Mouse (Mus musculus) embryo, embryonic 11 days (tissue): ENCODE measurements around the gene Erh.

ENCODE experiments used
- DNase-seq: peaks from one replicate; pipeline ENCODE4 v3.0.0-alpha.2; 2015

Gene Erh

DNA sequence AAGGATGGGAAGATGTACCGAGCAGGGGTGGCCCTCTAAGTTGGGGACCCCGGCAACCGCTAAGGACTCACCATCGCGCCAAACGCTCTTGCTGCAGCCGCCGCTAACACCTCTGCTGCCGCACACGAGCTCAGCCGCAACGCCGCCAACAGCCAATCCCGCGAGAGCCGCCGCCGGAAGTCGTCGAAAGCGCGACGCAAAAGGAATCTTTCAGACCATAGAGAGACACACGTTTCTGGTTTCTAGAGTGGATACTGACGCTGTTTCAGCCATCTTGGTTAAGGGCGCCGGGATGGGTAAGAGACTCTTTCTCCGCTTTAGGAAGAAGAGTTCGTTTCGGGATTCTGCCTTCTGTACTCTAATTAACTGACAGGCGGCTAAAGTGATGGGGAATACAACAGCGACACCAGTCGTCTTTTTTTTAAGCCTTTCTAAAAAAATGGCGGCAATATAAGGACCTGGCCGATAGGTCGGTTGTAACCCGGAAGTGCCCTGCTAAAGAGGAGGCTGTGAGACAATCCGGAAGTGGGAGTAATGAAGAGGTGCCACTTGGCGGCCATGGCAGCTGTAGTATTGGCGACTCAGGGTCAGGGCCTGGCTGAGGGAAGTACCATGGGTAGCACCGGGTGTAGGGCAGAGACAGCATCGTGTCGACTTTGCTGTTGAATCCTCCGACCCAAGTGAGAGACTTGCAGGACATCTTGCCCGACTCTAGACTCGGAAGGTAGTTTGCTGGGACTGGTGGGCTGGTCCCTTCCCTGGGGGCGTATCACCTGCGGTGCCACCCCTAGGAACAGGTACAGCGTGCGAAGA is at the start of gene Erh, which contains the start of gene Slc39a9:
Gene Erh (minus strand): TSS at position 649 of the 813 bp plus-strand sequence.
Gene Slc39a9 (plus strand): TSS at position 191 of the 813 bp plus-strand sequence.
- DNase-seq = peak; percentile 96

DNA sequence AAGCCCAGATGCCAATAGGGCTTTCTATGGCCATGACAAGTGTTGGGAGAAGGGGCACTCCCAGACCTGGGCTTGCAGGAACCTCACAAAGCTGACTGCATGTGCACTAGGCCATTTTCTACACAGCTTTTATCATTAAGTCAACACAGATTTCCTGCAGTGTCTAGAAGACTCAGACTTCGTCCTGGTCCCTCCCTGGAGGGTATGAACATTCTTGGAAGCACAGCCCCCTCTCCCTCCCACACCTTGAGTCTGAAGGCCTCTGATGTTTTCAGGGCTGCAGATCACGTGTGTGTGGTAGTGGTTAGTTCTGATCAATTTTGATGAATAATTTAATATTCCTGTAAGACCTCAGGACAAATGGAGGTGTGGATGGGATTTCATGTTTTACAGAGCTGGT is 49.6 kb upstream of the Erh start:
- no peak for DNase-seq

DNA sequence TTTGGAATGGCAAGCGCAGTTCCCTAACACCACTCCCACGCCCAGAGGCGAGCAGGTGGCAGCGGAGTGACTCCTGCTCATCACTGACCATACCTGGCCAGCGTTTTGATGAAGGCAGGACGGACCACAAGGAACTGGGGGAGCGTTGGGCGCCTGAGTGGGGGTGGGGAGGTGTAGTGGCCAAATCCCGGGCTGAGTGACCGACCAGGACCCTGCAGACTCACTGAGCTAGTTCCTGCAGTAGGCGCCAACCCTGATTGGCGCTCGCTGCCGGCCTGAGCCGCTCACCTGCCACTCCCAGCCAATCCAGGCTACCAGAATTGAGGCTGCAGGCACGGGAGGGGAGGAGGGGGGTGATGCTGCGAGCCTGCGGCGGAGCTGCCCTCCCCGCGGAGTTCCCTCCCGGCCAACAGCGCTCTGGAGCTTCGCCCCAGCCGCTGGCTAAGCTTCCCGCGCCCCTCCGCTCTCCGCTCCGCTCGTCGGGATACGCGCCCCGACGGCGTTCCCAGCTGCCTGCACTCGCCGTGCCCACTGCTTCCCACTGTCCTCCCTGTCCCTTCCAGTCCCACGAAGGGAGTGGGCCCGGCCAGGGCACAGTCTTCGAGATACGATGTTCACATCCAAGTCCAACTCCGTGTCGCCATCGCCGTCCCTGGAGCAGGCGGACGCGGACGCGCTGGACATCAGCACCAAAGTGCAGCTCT is 48.3 kb upstream of the Erh start, which contains the start of gene Plekhd1:
Gene Plekhd1 (plus strand): TSS at position 323 of the 704 bp plus-strand sequence.
- peak; percentile 64 for DNase-seq

DNA sequence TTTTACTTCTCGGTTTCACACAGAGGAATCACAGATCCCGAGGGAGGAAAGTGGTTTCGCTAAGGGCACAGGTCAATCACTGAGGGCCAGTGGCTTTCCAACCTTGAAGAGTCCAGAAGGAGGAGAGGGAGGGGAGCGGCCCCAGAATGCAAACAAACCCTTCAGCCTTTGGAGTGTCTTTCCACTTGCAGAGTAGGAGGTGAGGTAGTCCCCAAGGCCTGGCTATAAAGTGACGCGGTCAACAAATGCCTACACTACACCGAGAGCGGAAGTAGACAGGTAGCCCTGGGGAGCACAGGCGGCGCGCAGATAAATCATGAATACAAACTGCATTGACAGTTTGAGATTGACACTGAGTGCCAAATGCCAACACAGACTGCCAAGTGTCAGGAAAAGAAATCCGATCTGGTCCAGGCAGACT is 47.5 kb upstream of the Erh start:
- peak; percentile 19 for DNase-seq

DNA sequence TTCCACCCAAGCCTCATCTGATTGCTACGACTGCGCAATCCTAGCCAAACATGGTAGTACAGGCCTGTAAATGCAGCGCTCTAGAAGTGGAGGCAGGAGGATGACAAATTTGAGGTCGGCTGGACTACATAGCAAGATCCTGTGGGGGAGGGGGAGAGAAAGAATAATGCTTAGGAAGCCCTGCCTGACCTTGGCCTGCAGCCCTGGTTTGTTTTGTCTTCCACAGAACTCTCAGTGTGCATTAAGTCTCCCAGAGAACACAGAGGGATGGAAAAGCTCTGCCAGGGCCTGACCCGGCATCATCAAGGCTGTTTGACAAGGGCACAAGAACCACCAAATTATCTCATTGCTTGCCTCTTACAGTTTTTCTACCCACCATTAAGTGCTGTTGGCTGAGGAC is 45.6 kb upstream of the Erh start:
- peak; percentile 56 for DNase-seq

DNA sequence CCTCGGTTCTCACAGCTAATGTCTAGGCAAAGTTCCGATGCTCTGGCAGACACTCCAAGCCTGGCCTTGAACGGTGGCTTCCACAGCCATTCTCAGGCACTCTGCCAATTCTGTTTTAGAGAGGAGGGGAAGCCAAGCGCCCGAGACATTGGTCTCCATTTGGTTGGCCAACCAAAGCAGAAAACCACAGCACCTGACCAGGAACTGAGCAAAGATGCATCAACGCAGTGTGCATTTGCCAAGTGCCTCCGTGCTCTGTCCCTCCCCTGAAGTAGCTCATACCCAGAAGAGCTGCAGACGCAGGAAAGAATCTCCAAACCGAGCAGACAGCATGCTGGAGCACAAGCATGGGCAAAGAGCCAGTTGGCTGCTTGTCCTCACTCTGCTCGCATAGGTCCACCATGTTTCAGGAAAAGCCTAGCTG is 43.7 kb upstream of the Erh start:
- DNase-seq = no peak

DNA sequence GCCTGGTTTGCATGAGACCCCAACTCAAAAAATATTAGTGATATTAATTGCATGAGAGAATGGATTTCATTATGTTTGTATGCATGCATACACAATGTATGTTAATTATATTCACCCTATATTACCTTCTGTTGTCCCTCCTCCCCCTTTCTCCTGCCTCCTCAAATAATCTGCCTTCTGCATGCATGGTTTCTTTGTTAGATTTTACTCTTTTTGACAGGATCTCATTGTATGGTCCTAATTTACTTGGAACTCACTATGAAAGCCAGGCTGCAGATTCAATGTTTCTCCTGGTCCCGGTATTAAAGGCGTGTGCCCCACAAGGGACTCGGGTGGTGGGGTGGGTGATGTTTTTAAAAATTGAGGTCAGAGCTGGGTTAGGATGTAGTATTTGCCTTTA is 40.2 kb upstream of the Erh start:
- DNase-seq = no peak

DNA sequence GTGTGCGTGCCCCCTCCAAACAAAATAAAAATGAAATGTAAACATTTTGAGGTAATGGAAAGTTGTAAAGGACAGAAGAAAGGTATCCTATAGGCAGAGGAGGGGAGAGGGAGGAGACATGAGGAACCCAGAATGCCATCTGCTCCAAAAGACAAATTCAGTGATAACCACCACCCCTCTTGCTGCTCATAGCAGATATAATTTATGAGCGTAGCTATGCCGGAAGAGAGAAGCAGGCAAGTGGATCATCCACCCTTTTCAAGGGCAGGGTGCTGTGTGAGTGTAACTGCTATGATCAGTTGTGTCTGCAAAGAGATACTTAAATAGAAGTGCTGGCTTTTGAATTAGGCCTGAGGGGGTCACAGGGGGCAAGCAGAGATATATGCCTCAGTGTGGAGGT is 39.4 kb upstream of the Erh start:
- no peak for DNase-seq

DNA sequence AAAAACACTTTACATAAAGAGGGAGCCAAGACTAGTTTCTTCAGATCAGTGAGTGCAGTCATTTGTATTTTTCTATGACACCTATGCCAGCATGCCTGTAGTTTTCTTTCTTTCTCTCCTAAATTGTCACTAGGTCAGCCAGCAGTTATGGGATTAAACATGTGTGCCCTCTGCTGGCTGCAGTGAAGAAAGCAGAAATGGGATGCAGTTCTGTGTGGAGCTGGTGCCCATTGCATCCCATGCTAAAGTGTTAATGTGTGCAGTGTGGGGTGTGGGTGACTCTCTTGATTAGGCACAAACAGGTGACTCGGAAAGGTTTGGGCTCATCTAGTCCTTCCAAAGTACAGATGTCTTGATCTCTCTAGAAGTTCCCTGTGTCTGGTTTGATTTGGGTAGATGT is 37.2 kb upstream of the Erh start:
- DNase-seq = peak; percentile 45

DNA sequence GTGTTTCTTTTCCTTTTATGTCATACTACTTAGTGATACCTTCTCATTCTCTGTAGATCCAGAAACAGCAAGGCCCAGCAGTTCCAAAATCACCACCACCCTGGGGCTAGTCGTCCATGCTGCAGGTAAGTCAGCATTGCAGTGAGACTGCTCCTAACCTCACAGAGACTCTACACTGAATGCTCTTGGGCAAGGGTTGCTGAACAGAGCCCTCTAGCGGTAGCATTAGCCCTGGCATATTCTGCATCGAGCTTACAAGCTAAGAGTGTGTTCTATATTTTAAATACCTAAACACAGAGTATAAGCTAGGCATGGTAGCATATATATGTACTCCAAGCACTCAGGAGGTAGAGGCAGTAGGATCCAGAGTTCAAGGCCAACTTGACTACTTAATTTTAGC is 29.0 kb upstream of the Erh start:
- peak; percentile 70 for DNase-seq

DNA sequence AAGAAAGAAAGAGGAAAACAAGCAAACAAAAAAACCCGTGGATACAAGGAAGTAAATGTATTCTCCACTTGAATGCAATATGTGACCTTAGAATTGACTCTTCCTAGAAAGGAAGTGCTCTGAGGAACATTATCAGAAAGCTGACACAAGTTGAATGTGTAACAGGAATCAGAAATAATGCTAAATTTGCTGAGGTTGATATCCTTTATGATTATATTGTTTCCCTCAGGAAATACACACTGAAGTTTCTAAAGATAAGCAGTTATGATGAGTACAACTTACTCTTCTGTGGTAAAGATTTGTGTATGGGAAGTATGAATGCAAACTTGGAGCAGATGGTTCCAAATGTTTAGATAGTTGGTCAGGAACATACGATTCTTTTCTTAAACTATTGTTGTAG is 24.2 kb upstream of the Erh start:
- DNase-seq = no peak

DNA sequence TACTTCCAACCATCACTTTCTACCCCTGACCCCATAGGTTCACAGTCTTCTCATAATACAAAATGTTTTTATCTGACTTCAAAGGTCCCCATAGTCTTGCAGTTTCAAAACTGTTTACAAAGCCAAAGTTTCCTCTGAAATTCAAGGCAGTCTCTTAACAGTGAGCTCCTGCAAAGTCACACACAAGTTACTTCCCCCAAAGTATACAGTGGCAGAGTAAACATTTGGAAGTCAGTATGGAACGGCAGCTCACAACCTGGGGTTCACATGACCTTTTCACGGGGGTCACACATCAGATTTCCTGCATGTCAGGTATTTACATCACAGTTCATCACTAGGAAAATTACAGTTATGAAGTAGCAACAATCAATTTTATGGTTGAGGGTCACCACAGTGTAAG is 19.8 kb upstream of the Erh start:
- DNase-seq = no peak

DNA sequence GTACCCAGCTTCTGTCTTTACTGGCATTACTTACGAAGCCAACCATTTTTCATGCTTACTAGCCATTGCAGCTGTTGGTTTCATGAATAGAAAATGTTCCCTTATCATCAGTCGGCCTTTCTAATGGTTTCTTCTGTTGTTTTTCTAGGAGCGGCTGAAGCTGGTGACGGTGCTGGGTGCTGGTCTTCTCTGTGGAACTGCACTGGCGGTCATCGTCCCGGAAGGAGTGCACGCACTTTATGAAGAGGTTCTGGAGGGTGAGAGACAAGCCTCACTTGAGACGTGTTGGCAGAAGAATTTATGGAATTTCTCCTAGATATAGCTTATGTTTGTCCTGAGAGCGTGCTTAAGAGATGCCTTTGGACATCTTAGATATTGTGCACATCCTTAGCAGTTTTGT is 18.2 kb upstream of the Erh start:
- DNase-seq = no peak

DNA sequence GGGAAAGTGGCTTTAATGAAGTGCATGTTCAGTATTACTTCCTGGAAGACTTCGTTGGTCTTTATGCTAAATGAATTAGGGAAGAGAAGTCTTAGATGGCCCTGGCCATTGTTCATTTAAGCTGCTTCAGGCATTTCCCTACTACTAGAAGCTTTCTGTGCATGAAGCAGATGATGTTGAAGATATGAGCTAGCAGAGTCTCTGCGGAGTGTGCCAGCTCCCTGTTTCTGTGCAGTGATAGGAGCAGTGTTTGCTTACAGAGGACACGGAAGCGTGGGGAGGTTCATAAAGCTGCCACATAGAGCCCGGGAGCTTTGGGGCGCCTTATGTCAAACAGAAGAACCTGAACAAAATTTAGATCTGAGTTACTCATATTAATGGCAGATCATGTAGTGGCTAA is 14.5 kb upstream of the Erh start:
- DNase-seq = no peak

DNA sequence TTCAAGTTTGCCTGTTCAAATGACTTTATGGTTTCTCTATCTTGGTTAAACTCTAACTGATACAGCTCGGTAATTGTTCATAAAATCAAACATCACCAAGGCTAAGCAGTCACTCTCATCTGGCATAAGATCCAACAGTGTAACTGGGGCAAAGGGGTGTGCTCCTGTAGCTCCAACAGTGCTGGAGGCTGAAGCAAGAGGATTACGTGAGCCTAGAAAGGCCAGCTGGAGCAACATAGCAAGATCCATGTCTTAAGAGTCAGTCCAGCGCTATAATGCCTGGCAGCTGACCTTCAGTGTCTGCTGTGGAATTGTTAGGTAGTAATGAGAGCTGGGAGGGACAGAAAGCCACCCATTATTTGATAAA is 10.5 kb upstream of the Erh start:
- DNase-seq = no peak

DNA sequence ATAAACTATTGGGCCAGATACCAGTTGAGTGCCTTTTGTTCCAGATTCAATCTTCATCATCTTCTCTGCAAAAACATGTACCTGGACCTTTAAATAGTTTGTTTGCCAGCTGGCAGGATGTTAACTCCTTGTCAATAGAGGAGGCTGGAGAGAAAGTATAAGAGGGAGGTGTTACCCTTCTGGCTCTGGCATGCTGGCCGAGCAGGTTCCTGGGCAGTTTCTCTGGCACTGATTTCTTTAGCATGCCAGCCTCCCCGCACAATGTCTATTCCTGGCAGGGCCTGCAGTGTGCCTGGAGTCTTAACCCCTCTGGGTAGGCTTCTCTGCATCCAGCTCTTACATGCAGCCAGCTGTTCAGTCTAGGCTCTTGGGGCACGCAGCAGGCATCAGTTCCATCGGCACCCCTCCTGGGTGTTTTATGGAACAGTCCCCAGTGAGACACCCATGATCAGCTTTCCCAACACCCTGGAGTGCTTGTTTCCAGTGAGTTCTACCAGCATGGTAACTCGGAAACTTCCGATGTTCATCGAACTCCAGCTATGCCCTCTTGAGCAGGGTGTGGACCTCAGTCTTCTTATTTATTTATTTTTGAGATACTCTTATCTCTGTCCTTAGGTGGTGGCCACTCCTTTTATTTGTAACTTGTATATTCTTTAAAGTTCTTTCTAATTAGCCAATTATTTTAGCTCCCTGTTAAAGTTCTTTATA is 10.0 kb upstream of the Erh start:
- no peak for DNase-seq

DNA sequence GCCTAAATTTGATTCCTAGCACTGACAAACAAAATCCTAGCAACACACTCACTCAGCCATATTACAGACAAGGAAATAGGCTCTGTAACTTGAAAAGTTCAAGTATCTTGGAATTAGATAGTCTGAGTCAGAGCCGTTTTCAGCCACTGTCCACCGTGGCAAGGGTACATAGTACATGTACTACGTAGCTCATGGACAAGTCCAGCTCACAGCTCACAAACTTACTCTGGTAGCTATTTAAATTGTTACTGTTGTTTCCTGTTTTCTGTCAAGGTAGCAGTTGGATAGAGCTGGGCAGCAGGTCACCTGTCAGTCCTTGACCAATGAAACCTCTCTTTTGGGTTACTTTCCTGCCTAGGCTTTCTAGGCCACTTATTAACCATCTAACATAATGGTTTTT is 2.2 kb upstream of the Erh start:
- no peak for DNase-seq

DNA sequence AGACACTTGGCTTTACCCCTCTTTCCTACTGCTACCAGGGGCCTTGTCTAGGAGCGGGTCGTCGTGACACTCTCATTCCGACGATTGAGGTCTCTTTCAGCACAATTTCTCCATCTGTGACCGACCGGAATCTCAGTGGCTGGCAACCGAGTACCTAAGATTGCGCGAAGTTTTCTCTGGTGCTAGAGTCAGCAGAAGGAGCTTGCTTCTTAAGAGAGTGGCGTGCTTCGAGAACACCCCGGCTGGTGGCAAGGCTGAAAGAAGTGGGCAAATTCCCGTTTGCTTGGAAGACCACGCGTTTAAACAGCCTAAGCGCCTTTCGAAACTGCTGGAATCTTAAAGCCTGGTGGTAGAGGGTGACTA is 346 bp upstream of the Erh start:
- no peak for DNase-seq

DNA sequence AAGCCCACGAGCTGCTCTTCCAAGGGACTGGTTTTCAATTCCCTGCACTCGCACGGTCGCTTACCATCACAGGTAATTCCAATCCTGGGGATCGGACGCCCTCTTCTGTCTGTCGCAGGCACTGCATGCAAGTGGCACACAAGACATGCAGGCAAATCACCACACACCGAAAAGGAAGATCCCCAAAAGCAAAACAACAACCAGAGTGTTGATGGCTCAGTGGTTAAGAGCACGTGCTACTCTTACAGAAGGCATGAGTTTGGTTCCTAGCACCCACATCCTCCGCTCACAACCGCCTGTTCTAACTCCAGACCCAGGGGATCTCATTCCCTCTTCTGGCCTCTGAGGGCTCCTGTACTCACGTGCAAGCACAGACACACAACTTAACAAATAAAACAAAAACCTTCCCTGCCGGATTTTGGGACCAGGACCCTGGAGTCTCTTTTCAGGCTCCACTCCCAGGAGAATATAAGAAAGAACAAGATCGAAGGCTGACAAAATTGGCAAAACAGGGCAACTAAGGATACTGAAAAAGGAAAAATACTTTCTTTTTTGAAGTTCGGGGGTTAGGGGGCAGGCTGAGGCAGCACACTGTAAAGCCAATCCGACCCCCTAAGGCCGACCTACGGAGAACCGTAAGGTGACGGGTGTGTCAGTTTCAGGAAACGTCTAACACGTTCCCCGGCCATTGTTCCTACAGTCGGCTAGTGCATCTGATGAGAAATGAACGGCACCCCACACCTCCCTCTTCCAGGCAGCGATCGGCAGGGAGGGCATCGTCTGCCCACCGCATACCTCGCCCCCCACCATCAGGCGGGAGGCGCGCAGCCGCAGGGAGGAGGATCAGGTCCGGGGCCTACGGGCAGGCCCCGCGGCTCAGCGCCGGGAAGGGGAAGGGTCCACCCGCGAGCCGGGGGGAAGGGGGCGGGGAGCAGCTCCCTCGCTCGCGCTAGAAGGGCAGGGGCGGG is 1.1 kb downstream of the Erh start:
- peak; percentile 66 for DNase-seq

DNA sequence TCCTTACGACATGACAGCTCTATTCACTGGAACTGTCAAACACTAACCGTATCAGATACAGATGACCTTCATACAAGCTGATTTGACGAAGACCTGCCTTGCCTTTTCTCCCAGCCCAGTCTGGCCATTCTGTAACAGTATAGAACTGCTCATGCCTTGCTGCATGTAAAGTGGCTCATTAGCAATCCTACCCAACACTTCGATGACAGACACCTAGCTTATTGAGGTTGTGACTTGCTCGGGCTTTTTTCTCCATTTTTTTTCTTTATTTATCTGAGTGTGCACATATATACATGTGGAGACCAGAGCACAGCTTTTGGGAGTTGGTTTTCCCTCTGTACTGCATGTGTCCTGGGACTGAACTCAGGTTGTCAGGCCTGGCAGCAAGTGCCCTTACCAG is 12.4 kb downstream of the Erh start:
- no peak for DNase-seq

DNA sequence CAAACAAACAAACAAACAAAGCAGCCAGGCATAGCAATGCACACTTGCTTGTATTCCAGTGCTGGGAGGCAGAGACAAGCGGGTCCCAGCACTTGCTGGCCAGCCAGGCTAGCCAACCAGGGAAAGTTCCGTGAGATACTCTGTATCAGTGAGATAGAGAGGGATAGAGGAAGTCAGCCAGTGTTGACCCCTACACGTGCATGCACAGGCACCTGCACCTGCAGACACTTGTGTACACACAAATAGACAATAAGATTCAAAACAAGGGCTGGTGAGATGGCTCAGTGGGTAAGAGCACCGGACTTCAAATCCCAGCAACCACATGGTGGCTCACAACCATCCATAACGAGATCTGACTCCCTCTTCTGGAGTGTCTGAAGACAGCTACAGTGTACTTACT is 23.6 kb downstream of the Erh start:
- DNase-seq = no peak
